Mouse (Mus musculus) E14TG2a.4 (cell line): ENCODE measurements around the gene Gm20388.

Experiments
- H3K27me3 ChIP-seq: 2 replicates; pipeline ENCODE4 v1.6.1; 2014; ENCODE audit warnings: low read length, control low read depth; ENCODE audit not compliant: insufficient read depth
- H3K36me3 ChIP-seq: 2 replicates; pipeline ENCODE4 v1.6.1; 2014; ENCODE audit warnings: low read length, control low read depth; ENCODE audit not compliant: insufficient read depth
- H3K4me1 ChIP-seq: replicated peaks from 2 replicates; pipeline ENCODE4 v1.6.1; 2014; ENCODE audit warnings: low read depth, low read length, control low read depth
- H3K4me3 ChIP-seq: replicated peaks from 2 replicates; pipeline ENCODE4 v1.5.1; 2014; ENCODE audit warnings: mild to moderate bottlenecking, low read length
- H3K9me3 ChIP-seq: 2 replicates; pipeline ENCODE4 v1.6.1; 2014; ENCODE audit warnings: low read length, control low read depth
- CTCF ChIP-seq: conservative IDR thresholded peaks from 2 replicates; pipeline ENCODE4 v1.5.1; 2014; ENCODE audit warnings: low read length
- NANOG ChIP-seq: IDR thresholded peaks from 2 replicates; pipeline ENCODE4 v1.6.1; 2014; ENCODE audit warnings: borderline replicate concordance, low read length, mixed read lengths
- POU5F1 ChIP-seq: IDR thresholded peaks from 2 replicates; pipeline ENCODE4 v1.6.1; 2014; ENCODE audit warnings: low read length, borderline replicate concordance

The Gm20388 gene

DNA sequence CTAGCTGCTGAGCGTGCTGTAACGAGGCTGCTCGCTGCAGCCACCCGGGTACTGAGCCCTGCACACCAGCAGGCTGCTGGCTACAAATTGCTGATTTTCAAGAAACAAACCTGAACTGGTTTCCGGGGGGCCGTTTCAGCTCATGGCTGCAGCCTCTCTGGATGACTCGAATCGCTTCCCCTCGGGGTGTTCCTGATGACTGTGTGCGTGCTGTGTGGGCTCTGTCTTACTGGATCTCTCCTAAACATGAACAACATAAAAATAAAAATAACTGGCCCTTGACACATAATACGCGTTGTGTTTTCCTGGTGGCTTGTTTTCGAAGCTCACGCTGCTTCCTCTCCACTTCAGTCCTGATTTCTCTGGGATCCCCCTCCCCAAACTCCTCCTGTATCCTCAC is 1168.1 kb downstream of the Gm20388 start:
- TF ChIP-seq POU5F1 (no peak), CTCF (no peak), NANOG (no peak)
- Histone ChIP-seq H3K27me3 (peaks cover 99% of the 10 kb centered on the region), H3K9me3 (no peaks in the 10 kb centered on the region), H3K36me3 (no peaks in the 10 kb centered on the region), H3K4me1 (peaks cover 41% of the 10 kb centered on the region), H3K4me3 (no peak overlapping the region)

DNA sequence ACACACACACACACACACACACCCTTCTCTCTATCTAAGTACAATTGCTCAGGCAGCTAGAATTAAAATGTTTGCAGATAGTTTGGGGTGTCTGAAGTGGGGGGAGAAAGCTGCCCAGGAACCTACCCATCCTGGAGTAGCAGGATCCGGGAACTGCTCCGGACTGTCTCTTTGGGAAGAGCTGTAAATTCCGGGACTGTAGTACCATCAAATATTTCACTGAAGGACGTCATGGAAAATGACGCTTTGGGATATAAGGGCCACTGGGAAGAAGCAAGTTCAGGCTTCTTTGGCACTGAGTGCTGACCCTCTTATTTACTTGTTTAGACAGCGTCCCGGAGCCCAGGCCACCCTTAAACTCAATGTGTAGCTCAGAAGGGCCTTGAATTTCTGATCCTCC is 1168.6 kb downstream of the Gm20388 start:
- no peak for TF ChIP-seq NANOG
- no peak for TF ChIP-seq CTCF
- TF ChIP-seq POU5F1: no peak

DNA sequence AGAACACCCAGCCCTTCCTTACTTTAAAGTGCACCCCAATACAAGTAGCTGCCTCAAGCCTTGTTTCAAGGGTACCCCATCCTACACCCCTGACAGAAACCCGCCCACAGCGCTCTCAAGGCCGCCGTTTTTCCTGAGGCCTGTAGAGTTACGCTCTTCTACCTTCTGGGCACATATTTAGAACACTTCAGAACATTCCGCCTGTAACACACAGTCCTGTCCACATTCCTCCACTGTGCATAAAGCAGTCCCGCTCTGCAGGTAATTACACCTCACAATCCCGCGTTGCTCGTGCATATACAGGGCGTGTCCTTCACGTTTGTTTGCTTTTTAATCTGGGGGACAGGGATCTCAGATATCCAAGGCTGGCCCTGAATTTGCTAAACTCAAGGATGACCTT is 1169.3 kb downstream of the Gm20388 start:
- Histone ChIP-seq H3K4me3 (no peak overlapping the region), H3K27me3 (peaks cover 94% of the 10 kb centered on the region), H3K4me1 (peaks cover 35% of the 10 kb centered on the region), H3K9me3 (no peaks in the 10 kb centered on the region), H3K36me3 (no peaks in the 10 kb centered on the region)
- no peak for TF ChIP-seq CTCF
- TF ChIP-seq NANOG: no peak
- no peak for TF ChIP-seq POU5F1

More for the DNA sequence above, 1168.6 kb downstream of the Gm20388 start:
- H3K27me3 ChIP-seq: peaks cover 95% of the 10 kb centered on the region
- no peak overlapping the region for H3K4me3 ChIP-seq
- no peaks in the 10 kb centered on the region for H3K36me3 ChIP-seq
- H3K9me3 ChIP-seq: no peaks in the 10 kb centered on the region
- H3K4me1 ChIP-seq: peaks cover 36% of the 10 kb centered on the region

DNA sequence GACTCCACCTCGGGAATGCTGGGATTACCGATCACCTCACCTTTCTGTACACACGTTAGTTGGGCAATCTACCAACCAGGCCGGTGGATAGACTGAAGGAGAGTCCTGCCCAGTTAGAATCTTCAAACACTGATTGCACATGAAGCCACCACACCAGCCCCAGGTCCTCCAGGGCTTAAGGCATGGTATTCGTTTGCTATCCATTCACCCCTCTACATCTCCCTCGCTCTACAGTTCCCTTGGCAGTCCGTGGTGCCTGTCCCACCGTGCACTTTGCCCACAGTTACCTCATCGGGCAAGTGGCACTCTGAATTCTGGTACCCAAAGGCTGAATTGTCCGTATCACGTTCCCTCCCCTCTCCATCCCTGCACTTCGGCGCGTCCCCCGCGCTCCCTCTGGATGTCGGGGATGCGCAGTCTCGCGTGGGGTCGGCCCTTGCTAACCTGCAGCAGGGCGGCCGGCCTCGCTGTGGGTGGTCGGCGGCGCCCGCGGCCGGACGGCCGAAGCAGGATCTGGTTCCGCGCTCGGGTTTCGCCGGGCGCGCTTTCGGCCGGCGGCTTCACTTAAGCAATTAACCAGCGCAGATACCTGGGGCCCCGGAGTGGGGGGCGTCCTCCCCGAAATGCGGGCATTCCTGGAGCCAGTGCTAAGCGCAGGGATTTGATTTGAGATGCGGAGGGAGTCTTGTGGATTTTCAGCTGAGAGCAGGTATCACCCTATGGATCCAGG is 1169.9 kb downstream of the Gm20388 start:
- TF ChIP-seq CTCF (no peak), NANOG (no peak), POU5F1 (no peak)
- H3K4me3 ChIP-seq: no peak overlapping the region
- H3K9me3 ChIP-seq: no peaks in the 10 kb centered on the region
- H3K36me3 ChIP-seq: no peaks in the 10 kb centered on the region
- peaks cover 94% of the 10 kb centered on the region for H3K27me3 ChIP-seq
- peaks cover 37% of the 10 kb centered on the region for H3K4me1 ChIP-seq

DNA sequence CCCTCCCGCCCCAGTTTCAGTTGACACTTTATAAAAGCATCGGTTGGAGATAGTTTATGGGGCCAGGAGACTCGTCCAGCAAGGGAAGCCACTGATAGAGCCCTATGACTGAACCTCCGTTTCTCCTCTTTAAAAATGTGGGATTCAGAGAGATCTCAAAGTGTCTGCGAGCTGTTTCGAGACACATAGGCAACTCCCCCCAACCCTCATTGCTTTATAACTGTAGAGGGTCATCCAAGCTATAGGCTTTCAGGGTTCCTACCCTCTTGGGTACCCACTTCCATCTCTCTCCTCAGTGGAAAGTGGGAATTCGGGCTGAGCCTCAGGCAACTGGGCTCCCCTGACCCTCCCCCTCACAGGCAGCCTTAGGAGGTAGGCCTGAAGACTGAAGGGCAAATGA is 1170.8 kb downstream of the Gm20388 start:
- no peak overlapping the region for H3K4me3 ChIP-seq
- no peaks in the 10 kb centered on the region for H3K36me3 ChIP-seq
- peaks cover 33% of the 10 kb centered on the region for H3K4me1 ChIP-seq
- TF ChIP-seq NANOG (no peak), POU5F1 (no peak), CTCF (no peak)
- H3K27me3 ChIP-seq: peaks cover 94% of the 10 kb centered on the region
- H3K9me3 ChIP-seq: no peaks in the 10 kb centered on the region

DNA sequence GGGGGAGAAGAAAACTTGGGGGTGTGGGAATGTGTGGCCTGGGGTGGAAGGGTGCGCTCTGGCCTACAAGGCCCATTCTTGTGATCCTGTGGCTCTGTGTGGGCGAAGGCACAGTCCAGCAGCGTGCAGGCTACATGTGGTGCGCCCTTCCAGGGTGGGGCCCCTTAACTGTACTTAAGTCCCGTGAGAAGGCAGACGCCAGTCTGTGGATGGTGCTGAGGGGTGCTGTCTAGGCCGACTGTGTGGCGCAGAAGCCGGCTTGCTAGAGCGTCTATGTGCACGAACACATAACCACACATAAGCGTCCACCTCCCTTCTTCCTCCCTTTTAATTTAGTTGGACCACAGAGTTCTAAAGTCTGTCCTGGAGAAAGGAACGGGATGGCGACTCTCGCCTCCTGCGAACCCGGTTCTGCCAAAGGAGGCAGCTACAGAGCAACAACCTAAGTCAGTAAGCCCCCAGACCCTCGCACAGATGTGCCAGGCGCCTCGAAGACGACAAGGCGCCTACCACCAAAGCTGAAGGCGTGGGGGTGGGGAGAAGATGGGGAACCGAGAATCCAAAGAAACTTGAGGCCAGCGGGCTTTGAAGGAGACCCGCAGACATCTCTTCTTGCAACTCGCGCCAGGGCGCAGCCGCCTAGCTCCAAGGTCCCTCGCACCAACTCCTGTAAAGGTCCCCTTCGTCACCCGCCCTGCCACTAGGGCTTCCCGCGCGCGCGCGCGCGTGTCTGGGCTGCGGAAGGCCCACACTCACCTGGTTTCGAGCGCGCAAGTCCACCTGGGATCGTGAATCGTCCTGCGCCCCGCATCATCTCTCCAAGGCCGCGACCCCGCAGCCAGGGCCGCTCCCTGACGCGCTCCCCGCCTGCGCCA is 1171.8 kb downstream of the Gm20388 start:
- Histone ChIP-seq H3K36me3 (no peaks in the 10 kb centered on the region), H3K27me3 (peaks cover 94% of the 10 kb centered on the region), H3K4me1 (peaks cover 36% of the 10 kb centered on the region), H3K4me3 (peak overlapping the region; percentile 78), H3K9me3 (no peaks in the 10 kb centered on the region)
- TF ChIP-seq NANOG (no peak), POU5F1 (no peak; the same call in 1 of the 2 replicates), CTCF (no peak)

DNA sequence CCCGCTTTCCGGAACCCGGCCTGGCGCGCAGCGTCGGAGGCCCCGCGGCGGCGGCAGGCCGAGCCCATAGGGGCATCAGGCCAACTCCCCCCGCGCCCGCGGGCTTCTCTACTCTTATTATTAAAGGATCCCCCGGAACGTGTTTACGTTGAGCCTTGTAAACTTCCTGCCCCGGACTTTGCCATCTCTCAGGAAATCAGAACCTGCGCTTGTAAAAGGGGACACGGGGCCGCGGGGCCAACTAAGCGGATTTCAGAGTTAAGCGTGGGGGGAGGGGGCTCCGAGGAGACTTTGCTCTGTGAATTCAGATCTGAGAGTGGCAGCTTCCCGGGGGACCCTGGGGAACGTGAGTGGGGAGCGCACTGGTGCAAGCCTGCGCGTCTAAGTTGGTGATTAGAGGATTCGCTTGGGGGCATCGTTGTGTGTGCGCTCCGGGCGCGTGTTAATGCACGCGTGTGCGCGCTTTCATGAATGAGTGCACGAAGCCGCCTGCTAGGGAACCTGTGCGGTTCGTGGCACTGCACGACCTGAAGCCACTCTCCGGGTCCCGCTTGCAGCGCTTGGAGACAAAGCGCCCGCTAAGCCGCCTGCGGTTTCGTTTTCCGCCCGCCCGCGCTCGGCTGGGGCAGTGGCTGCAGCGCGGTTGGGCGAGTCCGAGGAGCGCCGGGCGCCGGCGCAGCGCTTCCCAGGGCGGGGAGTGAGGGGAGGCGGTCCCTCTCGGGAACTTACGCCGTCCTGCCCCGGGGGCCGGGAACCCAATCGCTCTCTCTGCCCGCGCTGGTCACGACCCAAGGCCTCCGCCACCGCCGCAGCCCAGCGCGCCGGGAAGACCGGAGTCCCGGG is 1172.7 kb downstream of the Gm20388 start:
- H3K4me1 ChIP-seq: peaks cover 36% of the 10 kb centered on the region
- no peaks in the 10 kb centered on the region for H3K9me3 ChIP-seq
- peaks cover 94% of the 10 kb centered on the region for H3K27me3 ChIP-seq
- H3K36me3 ChIP-seq: no peaks in the 10 kb centered on the region
- TF ChIP-seq CTCF (no peak), NANOG (no peak), POU5F1 (no peak)
- peak overlapping the region; percentile 78 for H3K4me3 ChIP-seq

DNA sequence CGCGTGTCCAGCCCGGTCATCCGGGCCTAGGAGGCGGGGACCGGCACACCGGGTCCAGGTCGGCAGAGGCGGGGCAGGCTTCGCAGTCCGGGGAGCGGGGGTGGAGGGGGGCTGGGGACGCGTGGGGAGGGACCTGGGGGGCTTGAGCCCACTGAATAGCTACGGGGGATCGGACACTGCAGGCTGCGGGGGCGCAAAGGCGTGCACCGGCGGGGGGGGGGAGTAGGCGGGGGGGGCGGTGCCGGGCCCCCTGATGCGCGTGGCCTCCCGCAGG is 1173.2 kb downstream of the Gm20388 start:
- TF ChIP-seq CTCF (no peak), NANOG (no peak), POU5F1 (no peak)
- no peaks in the 10 kb centered on the region for H3K36me3 ChIP-seq
- peaks cover 94% of the 10 kb centered on the region for H3K27me3 ChIP-seq
- H3K4me3 ChIP-seq: peak overlapping the region; percentile 78
- no peaks in the 10 kb centered on the region for H3K9me3 ChIP-seq
- H3K4me1 ChIP-seq: peaks cover 40% of the 10 kb centered on the region
